Mouse (Mus musculus): ENCODE data around the gene Vps18. TPM values are rescaled to one million over a fixed set of nuclear protein-coding genes. Genes with fewer than 3 reads are reported as not detected.

Vps18 gene
- polyA plus RNA-seq, 1 experiment from 2014 or later: 21.2 TPM

- H3K4me1 ChIP-seq: peaks cover 21% of the 10 kb centered on the region
- no peak overlapping the region for H3K4me2 ChIP-seq
- H3K27me3 ChIP-seq: peaks cover 70% of the 10 kb centered on the region
- no peak overlapping the region for H3K27ac ChIP-seq
- no peaks in the 10 kb centered on the region for H3K9me3 ChIP-seq (replicated peaks)
- WGBS: 57% methylated on average over 12 of the region's 12 CpGs
- no peak overlapping the region for H3K9ac ChIP-seq
- H3K36me3 ChIP-seq (ENCODE audit: poor library complexity, severe bottlenecking): no peaks in the 10 kb centered on the region
- no peak for ATAC-seq
- no peak overlapping the region for H3K4me3 ChIP-seq
These were observed 23.0 kb downstream of the Vps18 start for GRCm38 (mm10) chr2:119311544-119311943.

DNA sequence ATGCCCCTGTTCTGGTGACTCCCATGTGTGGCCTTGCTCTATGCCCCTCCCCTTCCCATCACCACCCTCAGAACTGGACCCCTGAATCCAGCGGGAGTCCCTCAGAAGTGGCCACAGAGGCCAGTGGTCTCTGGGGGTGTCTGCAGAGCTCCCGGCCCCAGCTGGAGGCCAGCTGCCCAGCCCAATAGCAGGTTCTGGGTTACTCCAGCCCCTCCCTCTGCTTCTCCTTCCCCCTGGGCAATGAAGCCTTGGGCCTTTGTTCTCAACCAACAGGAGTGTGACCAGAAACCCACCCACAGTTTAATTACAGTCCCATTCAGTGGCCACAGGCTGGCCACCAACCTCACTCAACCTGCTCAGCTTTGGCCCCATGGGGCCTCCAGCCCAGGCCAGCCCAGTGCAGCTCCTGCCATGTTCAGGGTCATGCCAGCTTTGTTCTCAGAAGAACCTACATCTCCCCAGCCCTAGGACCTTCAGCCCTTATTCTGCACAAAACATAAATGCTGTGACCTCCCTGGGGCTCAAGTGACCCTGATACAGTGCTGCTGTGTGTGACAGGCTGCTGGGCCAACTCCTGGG lies 23.9 kb downstream of the Vps18 start:
- H3K9me3 ChIP-seq (replicated peaks): no peaks in the 10 kb centered on the region
- WGBS: 42% methylated on average over 2 of the region's 2 CpGs
- ATAC-seq: no peak
- H3K9ac ChIP-seq: no peak overlapping the region
- peaks cover 75% of the 10 kb centered on the region for H3K27me3 ChIP-seq
- H3K4me3 ChIP-seq: no peak overlapping the region
- H3K4me1 ChIP-seq: peaks cover 21% of the 10 kb centered on the region
- H3K4me2 ChIP-seq: no peak overlapping the region
- no peaks in the 10 kb centered on the region for H3K36me3 ChIP-seq (ENCODE audit: poor library complexity, severe bottlenecking)
- H3K27ac ChIP-seq: no peak overlapping the region

DNA sequence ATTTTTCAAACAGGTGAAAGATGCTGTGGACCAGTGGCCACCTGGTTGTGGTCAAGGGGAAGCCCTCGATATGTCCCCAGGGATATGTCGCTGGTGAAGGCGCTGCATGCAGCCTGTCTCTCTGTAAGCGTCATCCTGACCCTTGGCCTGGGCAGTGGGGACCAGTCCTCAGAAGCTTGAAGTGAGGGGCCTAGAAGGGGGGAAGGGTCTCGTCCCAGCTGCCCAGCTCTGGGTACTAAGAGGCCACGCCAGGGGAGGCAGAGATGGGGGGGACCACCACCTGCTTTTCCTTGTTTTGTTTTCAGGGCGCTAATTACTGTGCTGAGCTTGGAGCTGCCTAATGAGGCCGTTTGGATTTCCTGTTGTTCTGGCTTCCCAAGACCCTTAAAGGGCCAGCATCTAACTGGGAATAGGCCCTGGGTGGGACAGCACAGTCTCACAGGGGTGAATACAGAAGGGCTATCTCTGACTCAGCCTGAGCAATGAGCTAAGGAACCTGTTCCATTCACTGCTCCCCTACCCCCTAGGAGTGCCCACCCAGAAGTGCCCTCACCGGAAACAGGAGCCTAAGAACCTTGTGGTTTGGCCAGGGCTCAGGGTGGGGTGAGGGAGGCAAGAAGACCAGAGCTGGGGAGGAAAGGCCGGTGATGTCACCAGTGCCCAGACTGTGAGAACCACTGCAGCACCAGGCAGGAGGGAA lies 25.4 kb downstream of the Vps18 start:
- WGBS: 16% methylated on average over 10 of the region's 10 CpGs
- Histone ChIP-seq H3K9me3 (replicated peaks) (no peaks in the 10 kb centered on the region), H3K4me3 (no peak overlapping the region), H3K27me3 (peaks cover 90% of the 10 kb centered on the region), H3K4me2 (peak overlapping the region; percentile 22; the same call in 1 of the 2 replicates), H3K27ac (no peak overlapping the region), H3K36me3 (ENCODE audit: poor library complexity, severe bottlenecking) (no peaks in the 10 kb centered on the region), H3K4me1 (peaks cover 21% of the 10 kb centered on the region), H3K9ac (0 out of 2 replicates have a peak overlapping the region, but pooled peaks have one; percentile 13)
- ATAC-seq: peak; percentile 76

GRCm38 (mm10) chr2:119314742-119315310 lies 26.3 kb downstream of the Vps18 start:
- H3K9me3 ChIP-seq (replicated peaks): no peaks in the 10 kb centered on the region
- H3K4me3 ChIP-seq: no peak overlapping the region
- no peaks in the 10 kb centered on the region for H3K36me3 ChIP-seq (ENCODE audit: poor library complexity, severe bottlenecking)
- WGBS: 54% methylated on average over 12 of the region's 12 CpGs
- no peak overlapping the region for H3K9ac ChIP-seq
- no peak overlapping the region for H3K27ac ChIP-seq
- H3K27me3 ChIP-seq: peaks cover 93% of the 10 kb centered on the region
- no peak for ATAC-seq
- peaks cover 21% of the 10 kb centered on the region for H3K4me1 ChIP-seq
- no peak overlapping the region for H3K4me2 ChIP-seq

DNA sequence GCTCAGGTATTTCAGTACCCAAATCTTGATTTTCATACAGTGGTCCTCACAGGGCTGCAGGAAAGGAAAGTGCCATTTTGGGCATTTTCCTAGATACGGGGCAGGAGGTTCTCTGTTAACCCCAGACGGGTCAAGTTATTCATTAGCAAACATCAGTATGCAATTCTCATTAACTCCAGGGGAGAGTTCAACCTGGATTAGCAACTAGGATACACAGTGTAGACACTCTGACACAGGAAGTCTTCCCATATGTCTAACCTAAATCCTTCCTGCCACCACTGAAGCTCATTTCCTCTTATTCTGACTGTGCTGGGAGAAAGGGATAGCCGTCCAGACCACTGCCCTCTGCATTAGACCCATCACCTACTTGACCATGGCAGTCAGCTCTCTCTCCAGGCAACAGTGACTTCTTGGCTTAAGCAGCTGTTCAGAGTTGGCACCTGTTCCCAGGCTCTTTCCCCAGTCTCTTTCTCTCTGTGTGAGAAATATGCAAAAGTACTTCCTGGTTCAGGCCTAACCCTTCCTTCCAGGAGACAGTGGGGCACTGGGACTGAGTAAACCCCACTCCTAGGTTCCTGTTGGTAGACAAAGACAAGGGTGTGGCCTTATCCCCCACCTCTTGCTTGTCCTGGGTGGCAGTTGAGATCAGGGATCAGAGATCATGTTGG lies 29.6 kb downstream of the Vps18 start:
- ATAC-seq: no peak
- peaks cover 97% of the 10 kb centered on the region for H3K27me3 ChIP-seq
- H3K4me3 ChIP-seq: no peak overlapping the region
- 79% methylated on average over 3 of the region's 3 CpGs for WGBS
- H3K27ac ChIP-seq: no peak overlapping the region
- no peaks in the 10 kb centered on the region for H3K36me3 ChIP-seq (ENCODE audit: poor library complexity, severe bottlenecking)
- no peak overlapping the region for H3K9ac ChIP-seq
- no peaks in the 10 kb centered on the region for H3K9me3 ChIP-seq (replicated peaks)
- H3K4me2 ChIP-seq: no peak overlapping the region
- peaks cover 43% of the 10 kb centered on the region for H3K4me1 ChIP-seq

GRCm38 (mm10) chr2:119320571-119320970 lies 32.0 kb downstream of the Vps18 start:
- Histone ChIP-seq H3K4me3 (no peak overlapping the region), H3K27ac (no peak overlapping the region), H3K9me3 (replicated peaks) (no peaks in the 10 kb centered on the region), H3K27me3 (peaks cover 98% of the 10 kb centered on the region), H3K4me1 (peaks cover 52% of the 10 kb centered on the region), H3K4me2 (no peak overlapping the region), H3K9ac (no peak overlapping the region), H3K36me3 (ENCODE audit: poor library complexity, severe bottlenecking) (no peaks in the 10 kb centered on the region)
- no peak for ATAC-seq
- 77% methylated on average over 8 of the region's 8 CpGs for WGBS

- H3K4me2 ChIP-seq: peak overlapping the region; percentile 61
- H3K4me1 ChIP-seq: peaks cover 66% of the 10 kb centered on the region
- peak; percentile 0; the same call in 1 of the 2 replicates for ATAC-seq
- H3K36me3 ChIP-seq (ENCODE audit: poor library complexity, severe bottlenecking): no peaks in the 10 kb centered on the region
- no peaks in the 10 kb centered on the region; the same call in 1 of the 2 replicates for H3K9me3 ChIP-seq (replicated peaks)
- H3K4me3 ChIP-seq: peak overlapping the region; percentile 34
- peaks cover 98% of the 10 kb centered on the region for H3K27me3 ChIP-seq
- peak overlapping the region; percentile 17; the same call in 1 of the 2 replicates for H3K9ac ChIP-seq
- peak overlapping the region; percentile 14; the same call in 1 of the 2 replicates for H3K27ac ChIP-seq
- WGBS: 2% methylated on average over 46 of the region's 48 CpGs
These were observed 33.4 kb downstream of the Vps18 start for GRCm38 (mm10) chr2:119321771-119322586.

DNA sequence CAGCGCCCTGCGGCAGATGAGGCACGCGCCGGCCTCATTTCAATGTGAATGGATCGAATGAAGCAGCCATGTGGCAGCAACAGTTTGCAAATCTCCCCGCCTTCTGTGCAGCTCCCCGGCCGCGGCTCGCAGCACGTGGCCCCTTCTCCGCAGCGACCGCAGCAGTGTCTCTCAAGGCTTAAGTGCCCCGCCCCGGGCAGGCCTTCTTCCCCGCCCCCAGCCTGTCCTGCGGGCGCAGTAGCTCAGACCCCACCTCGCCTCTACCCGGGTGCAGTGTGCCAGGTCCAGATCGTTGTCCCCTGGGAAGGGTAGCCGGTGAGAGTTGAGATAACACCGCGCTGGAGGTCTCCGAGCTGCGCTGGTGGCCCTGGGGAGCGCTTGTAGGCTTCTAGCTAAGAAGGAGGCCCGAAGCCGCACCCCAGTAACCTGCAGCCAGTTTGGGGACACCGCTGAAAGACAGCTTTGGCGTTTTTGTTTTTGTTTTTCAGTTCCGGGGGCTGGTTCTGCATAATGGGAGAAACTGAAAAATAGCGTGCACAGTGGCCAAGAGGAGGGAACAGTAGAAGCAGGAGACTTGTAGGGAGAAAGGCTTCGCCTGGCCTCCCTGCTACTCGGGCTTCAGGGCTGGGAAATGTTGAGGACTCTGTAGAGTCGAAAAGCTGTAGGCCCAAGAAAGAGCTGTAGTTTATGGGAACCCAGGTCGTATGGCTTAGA lies 34.2 kb downstream of the Vps18 start:
- H3K36me3 ChIP-seq (ENCODE audit: poor library complexity, severe bottlenecking): no peaks in the 10 kb centered on the region
- H3K9ac ChIP-seq: 0 out of 2 replicates have a peak overlapping the region, but pooled peaks have one; percentile 26
- peak; percentile 87 for ATAC-seq
- H3K27me3 ChIP-seq: peaks cover 98% of the 10 kb centered on the region
- peak overlapping the region; percentile 14 for H3K27ac ChIP-seq
- H3K4me3 ChIP-seq: peak overlapping the region; percentile 34
- no peaks in the 10 kb centered on the region; the same call in 1 of the 2 replicates for H3K9me3 ChIP-seq (replicated peaks)
- H3K4me1 ChIP-seq: peaks cover 74% of the 10 kb centered on the region
- H3K4me2 ChIP-seq: peak overlapping the region; percentile 61
- WGBS: 2% methylated on average over 39 of the region's 39 CpGs

DNA sequence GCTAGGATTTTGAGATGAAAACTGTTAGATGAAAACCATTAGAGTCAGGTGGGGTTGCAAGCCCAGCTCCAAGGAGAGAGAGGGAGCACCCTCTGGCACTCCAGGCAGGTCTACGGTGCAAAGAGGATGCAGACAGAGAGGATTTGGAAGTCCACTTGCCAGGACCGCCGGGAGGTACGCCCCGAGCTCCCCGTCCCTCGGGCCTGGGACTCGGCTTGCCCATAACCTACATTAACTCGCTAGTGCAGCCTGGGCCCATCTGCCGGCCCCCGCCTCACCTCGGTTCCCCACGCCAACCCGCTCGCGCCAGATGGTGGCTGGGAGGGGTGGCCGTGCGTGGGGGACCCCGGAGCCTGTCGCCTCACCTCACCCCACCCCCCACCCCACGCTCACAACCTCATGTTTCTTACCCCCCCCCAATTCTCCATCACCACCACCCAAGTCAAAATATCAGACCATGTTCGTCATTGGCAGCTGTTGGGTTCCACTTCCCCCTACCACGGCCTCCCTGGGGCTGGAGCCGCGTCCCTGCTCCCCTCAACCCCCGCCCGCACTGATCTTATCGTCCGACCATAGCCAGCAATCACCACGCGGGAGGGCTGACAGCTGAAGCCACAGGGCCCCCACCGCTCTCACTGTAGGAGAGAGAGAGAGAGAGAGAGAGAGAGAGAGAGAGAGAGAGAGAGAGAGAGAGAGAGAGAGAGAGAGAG lies 35.5 kb downstream of the Vps18 start:
- H3K27ac ChIP-seq: no peak overlapping the region
- no peak overlapping the region; the same call in 1 of the 2 replicates for H3K9ac ChIP-seq
- no peaks in the 10 kb centered on the region; the same call in 1 of the 2 replicates for H3K9me3 ChIP-seq (replicated peaks)
- peaks cover 98% of the 10 kb centered on the region for H3K27me3 ChIP-seq
- H3K4me3 ChIP-seq: peak overlapping the region; percentile 42
- no peak for ATAC-seq
- WGBS: 2% methylated on average over 31 of the region's 32 CpGs
- peak overlapping the region; percentile 77 for H3K4me2 ChIP-seq
- no peaks in the 10 kb centered on the region for H3K36me3 ChIP-seq (ENCODE audit: poor library complexity, severe bottlenecking)
- H3K4me1 ChIP-seq: peaks cover 83% of the 10 kb centered on the region

DNA sequence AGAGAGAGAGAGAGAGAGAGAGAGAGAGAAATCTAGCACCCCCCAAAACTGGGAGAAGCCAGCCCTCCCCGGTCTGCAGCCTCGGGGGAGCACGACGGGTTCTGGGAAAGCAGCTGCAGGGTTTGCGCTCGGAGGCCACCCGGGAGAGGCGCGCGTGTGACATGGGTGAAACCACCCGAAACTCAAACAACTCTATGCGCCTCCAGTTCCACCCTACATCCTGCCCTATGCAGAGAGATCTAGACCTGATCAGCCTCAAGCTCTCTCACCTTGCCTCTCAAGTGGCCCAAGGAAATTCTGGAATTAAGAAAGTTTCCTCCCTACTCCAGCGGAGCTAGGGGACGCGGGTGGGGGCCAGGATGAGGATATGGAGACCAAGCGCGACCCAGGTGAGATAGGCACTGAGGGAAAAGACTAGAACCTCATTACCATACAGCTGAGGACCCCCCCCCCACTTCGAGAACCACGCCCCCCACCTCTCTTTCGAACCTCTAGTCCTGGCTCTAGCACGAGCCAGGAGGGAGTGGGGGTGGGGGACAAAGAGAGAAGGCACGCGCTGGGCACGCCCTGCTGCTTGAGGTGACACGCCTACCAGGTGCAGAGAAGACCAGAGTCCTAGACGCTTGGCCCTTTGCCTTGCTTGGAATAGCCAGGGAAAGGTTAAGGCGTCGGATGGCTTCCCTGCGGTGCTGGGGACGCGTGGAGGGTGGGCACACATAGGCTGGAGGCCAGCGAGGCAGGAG lies 36.2 kb downstream of the Vps18 start:
- Histone ChIP-seq H3K4me1 (peaks cover 88% of the 10 kb centered on the region), H3K4me3 (peak overlapping the region; percentile 42), H3K27me3 (peaks cover 98% of the 10 kb centered on the region), H3K4me2 (peak overlapping the region; percentile 77), H3K36me3 (ENCODE audit: poor library complexity, severe bottlenecking) (no peaks in the 10 kb centered on the region), H3K9me3 (replicated peaks) (no peaks in the 10 kb centered on the region; the same call in 1 of the 2 replicates), H3K9ac (no peak overlapping the region), H3K27ac (no peak overlapping the region)
- ATAC-seq: no peak
- 2% methylated on average over 32 of the region's 32 CpGs for WGBS
